ENCODE assay signal across 27 mouse cellular contexts in genomic region chr14:11962101-11962500, GRCm38 (mm10).
"Had no signal": no experiment of that assay in that cellular context is flagged by ENCODE, and none has a peak within 500 bp of the region (broad histone marks: within the 10 kb centered on the region; RNA-seq: fewer than 3 reads in every experiment).

No protein-coding gene starts in this region.

- H3K36me3 ChIP-seq: embryonic facial prominence, embryonic 12.5 days; embryonic facial prominence, embryonic 15.5 days; forebrain, embryonic 10.5 days; forebrain, embryonic 12.5 days; forebrain, embryonic 15.5 days had no signal

- H3K4me3 ChIP-seq: embryonic facial prominence, embryonic 10.5 days; embryonic facial prominence, embryonic 12.5 days; embryonic facial prominence, embryonic 13.5 days; embryonic facial prominence, embryonic 15.5 days; erythroblast, embryonic 14.5 days; forebrain, embryonic 10.5 days; forebrain, embryonic 12.5 days; forebrain, embryonic 13.5 days; forebrain, embryonic 15.5 days; gastrocnemius, adult 2 months; heart, adult 2 months had no signal

- H3K4me2 ChIP-seq: embryonic facial prominence, embryonic 12.5 days; embryonic facial prominence, embryonic 13.5 days; embryonic facial prominence, embryonic 15.5 days; forebrain, embryonic 12.5 days; forebrain, embryonic 13.5 days; forebrain, embryonic 15.5 days had no signal

- H3K9ac ChIP-seq: embryonic facial prominence, embryonic 12.5 days; embryonic facial prominence, embryonic 13.5 days; embryonic facial prominence, embryonic 15.5 days; forebrain, embryonic 12.5 days; forebrain, embryonic 13.5 days; forebrain, embryonic 15.5 days; forebrain, postnatal 0 days had no signal

- ATAC-seq: forebrain, embryonic 13.5 days; forebrain, embryonic 14.5 days; forebrain, embryonic 15.5 days; forebrain, embryonic 16.5 days; forebrain, postnatal 0 days had no signal

- DNase-seq: cerebellum, adult 8-10 months; cerebellum, adult 9-10 months; cerebellum, adult 9-11 months; cerebellum, postnatal 10 days; cerebellum, postnatal 14 days; cerebellum, postnatal 25 days; cerebellum, postnatal 36 days; embryo, embryonic 11 days; forebrain, postnatal 0 days; gastrocnemius, adult 2 months; gastrocnemius, postnatal 10 days; gastrocnemius, postnatal 14 days; gastrocnemius, postnatal 25 days; gastrocnemius, postnatal 36 days; heart, adult 18-20 months; heart, adult 2 months had no signal

- H3K9me3 ChIP-seq: embryonic facial prominence, embryonic 10.5 days; embryonic facial prominence, embryonic 12.5 days; embryonic facial prominence, embryonic 13.5 days; embryonic facial prominence, embryonic 15.5 days; forebrain, embryonic 10.5 days; forebrain, embryonic 12.5 days; forebrain, embryonic 13.5 days; forebrain, embryonic 15.5 days had no signal

- H3K27me3 ChIP-seq: embryonic facial prominence, embryonic 12.5 days; embryonic facial prominence, embryonic 13.5 days; embryonic facial prominence, embryonic 15.5 days had no signal

- H3K27ac ChIP-seq: embryonic facial prominence, embryonic 10.5 days; embryonic facial prominence, embryonic 12.5 days; embryonic facial prominence, embryonic 13.5 days; embryonic facial prominence, embryonic 15.5 days; forebrain, embryonic 10.5 days; forebrain, embryonic 12.5 days; forebrain, embryonic 13.5 days; forebrain, embryonic 15.5 days; gastrocnemius, adult 2 months; heart, adult 2 months had no signal

- H3K4me1 ChIP-seq: embryonic facial prominence, embryonic 12.5 days; embryonic facial prominence, embryonic 15.5 days had no signal
